Comparison of ENCODE assay signal across 9 mouse cellular contexts in the genomic region with DNA sequence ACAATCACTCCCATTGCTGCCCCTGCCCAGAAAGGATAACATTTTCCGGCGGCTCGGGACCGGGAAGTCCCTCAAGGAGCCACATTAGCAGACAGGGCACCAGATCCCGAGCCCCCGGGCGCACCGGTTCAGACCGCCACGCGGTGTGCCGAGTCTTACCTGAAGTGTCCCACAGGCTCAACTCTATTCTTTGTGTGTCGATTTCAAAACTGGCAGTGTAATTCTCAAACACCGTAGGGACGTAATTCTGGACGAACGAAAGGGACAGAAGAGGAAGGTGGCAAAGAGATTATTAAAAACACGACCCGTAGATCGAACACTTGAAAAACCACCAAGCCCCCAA. TPM values are rescaled to one million over a fixed set of nuclear protein-coding genes. Genes with fewer than 3 reads are reported as not detected.
DNase-seq lines count a peak whose midpoint lies in the region; ATAC-seq and TF ChIP-seq lines count a peak whose summit lies in the region.
"Had no signal": no experiment of that assay in that cellular context is flagged by ENCODE, and none has a peak within 500 bp of the region (broad histone marks: within the 10 kb centered on the region; RNA-seq: fewer than 3 reads in every experiment).

No protein-coding gene starts in this region.

- no peak for DNase-seq in heart, postnatal 14 days
- DNase-seq in CH12.LX (ENCODE audit: extremely low read depth) = peak; percentile 14
- no peak for DNase-seq in adipocyte (ENCODE audit: low spot score)
- DNase-seq in right cerebral cortex, postnatal 10 days (ENCODE audit: low spot score in 2 of 2) = no peak
- no peak for DNase-seq in right cerebral cortex, postnatal 25 days

- H3K4me2 ChIP-seq in heart, embryonic 14.5 days (ENCODE audit: low read length) = peak overlapping the region; percentile 80
- H3K4me2 ChIP-seq in CH12.LX (ENCODE audit: insufficient read depth, low read depth, poor library complexity, severe bottlenecking) = peak overlapping the region; percentile 87
- H3K4me2 ChIP-seq in forebrain, embryonic 13.5 days = peak overlapping the region; percentile 72
- H3K4me2 ChIP-seq in liver, embryonic 15.5 days = peak overlapping the region; percentile 56

- in situ Hi-C loops in CH12.LX (cut with MboI; ENCODE audit: low pct_ligation_motif_present, low pct_unique_long_range_greater_than_20kb, low sequenced_read_pairs) = loop anchor here (25.0 kb wide), 1 partner anchor 836 kb away; no protein-coding TSS in a partner anchor

- peak overlapping the region; percentile 88 to 95 for H3K27ac ChIP-seq in heart, embryonic 14.5 days (replicated peaks in 1 of 2; ENCODE audit: control insufficient read depth in 1 of 2, insufficient read depth in 1 of 2, low read depth in 2 of 2, low read length in 2 of 2)
- no peak overlapping the region for H3K27ac ChIP-seq in CH12.LX (ENCODE audit: insufficient read depth, low read depth)
- H3K27ac ChIP-seq in forebrain, embryonic 13.5 days = peak overlapping the region; percentile 94
- H3K27ac ChIP-seq in liver, embryonic 15.5 days (replicated peaks) = peak overlapping the region; percentile 59; the same call in 1 of the 2 replicates

- no peak for TF ChIP-seq RAD21 in CH12.LX (IDR thresholded peaks at IDR 0.05; ENCODE audit: low read depth, low read length)

- no peaks in the 10 kb centered on the region for H3K36me3 ChIP-seq in heart, embryonic 14.5 days (ENCODE audit: control insufficient read depth, insufficient read depth, low read length)
- no peaks in the 10 kb centered on the region for H3K36me3 ChIP-seq in CH12.LX (replicated peaks in 1 of 2; ENCODE audit: control insufficient read depth in 1 of 2, insufficient read depth in 1 of 2, low read length in 1 of 2)
- peaks cover 5% of the 10 kb centered on the region for H3K36me3 ChIP-seq in forebrain, embryonic 13.5 days (ENCODE audit: poor library complexity, severe bottlenecking)
- no peaks in the 10 kb centered on the region for H3K36me3 ChIP-seq in liver, embryonic 15.5 days (replicated peaks)
- H3K36me3 ChIP-seq: G1E had no signal

- peaks cover 9 to 33% of the 10 kb centered on the region in 2 experiments for H3K4me1 ChIP-seq in heart, embryonic 14.5 days (ENCODE audit: control insufficient read depth in 2 of 2, insufficient read depth in 2 of 2, low read length in 2 of 2)
- H3K4me1 ChIP-seq in CH12.LX (ENCODE audit: control insufficient read depth in 1 of 2, insufficient read depth in 2 of 2) = peaks cover 0 to 6% of the 10 kb centered on the region in 2 experiments; a peak in 1 of 4 replicates
- H3K4me1 ChIP-seq in forebrain, embryonic 13.5 days = peaks cover 27% of the 10 kb centered on the region
- H3K4me1 ChIP-seq in liver, embryonic 15.5 days (replicated peaks) = no peaks in the 10 kb centered on the region

- WGBS in heart, embryonic 14.5 days = under 1% methylated on average over 20 of the region's 20 CpGs
- under 1% methylated on average over 20 of the region's 20 CpGs for WGBS in forebrain, embryonic 13.5 days
- WGBS in liver, embryonic 15.5 days (ENCODE audit: insufficient replicate concordance) = 0% methylated on average over 20 of the region's 20 CpGs

- peak overlapping the region; percentile 94 for H3K9ac ChIP-seq in heart, embryonic 14.5 days (ENCODE audit: low read length)
- no peak overlapping the region for H3K9ac ChIP-seq in CH12.LX (ENCODE audit: insufficient read depth, low read depth)
- H3K9ac ChIP-seq in forebrain, embryonic 13.5 days = peak overlapping the region; percentile 99
- peak overlapping the region; percentile 53 for H3K9ac ChIP-seq in liver, embryonic 15.5 days

- no peaks in the 10 kb centered on the region for H3K79me2 ChIP-seq in CH12.LX (replicated peaks; ENCODE audit: control insufficient read depth, extremely low read depth, insufficient read depth, poor library complexity, severe bottlenecking)

- dilution Hi-C loops in CH12.LX (cut with MboI; ENCODE audit: extremely low pct_ligation_motif_present, extremely low pct_unique_long_range_greater_than_20kb, low sequenced_read_pairs) = no loop called here

- H3K4me3 ChIP-seq in heart, embryonic 14.5 days (ENCODE audit: control insufficient read depth in 1 of 2, insufficient read depth in 1 of 2, low read depth in 1 of 2, low read length in 2 of 2) = peak overlapping the region; percentile 71 to 79
- H3K4me3 ChIP-seq in CH12.LX (replicated peaks in 1 of 3; ENCODE audit: low read depth in 2 of 3, low read length in 2 of 3, poor library complexity in 1 of 3) = peak overlapping the region in 2 of 3 experiments; percentile 12 to 60
- H3K4me3 ChIP-seq in forebrain, embryonic 13.5 days = peak overlapping the region; percentile 99
- peak overlapping the region; percentile 61 for H3K4me3 ChIP-seq in liver, embryonic 15.5 days (replicated peaks)

- H3K9me3 ChIP-seq in heart, embryonic 14.5 days (ENCODE audit: control insufficient read depth, low read length) = no peaks in the 10 kb centered on the region
- H3K9me3 ChIP-seq in CH12.LX (replicated peaks; ENCODE audit: low read length) = no peaks in the 10 kb centered on the region
- H3K9me3 ChIP-seq in forebrain, embryonic 13.5 days (replicated peaks) = no peaks in the 10 kb centered on the region
- no peaks in the 10 kb centered on the region for H3K9me3 ChIP-seq in liver, embryonic 15.5 days (replicated peaks)

- peaks cover 15% of the 10 kb centered on the region for H3K27me3 ChIP-seq in heart, embryonic 14.5 days (ENCODE audit: control insufficient read depth, insufficient read depth, low read length)
- peaks cover 6% of the 10 kb centered on the region for H3K27me3 ChIP-seq in CH12.LX (replicated peaks)
- no peaks in the 10 kb centered on the region for H3K27me3 ChIP-seq in forebrain, embryonic 13.5 days
- peaks cover 34% of the 10 kb centered on the region for H3K27me3 ChIP-seq in liver, embryonic 15.5 days

- intact Hi-C loops in heart, postnatal 14 days (cut with DNase I) = loop anchor here (5.0 to 10.0 kb wide), 5 partner anchors 101 to 841 kb away; no protein-coding TSS in a partner anchor

- ATAC-seq in heart, embryonic 14.5 days (ENCODE audit: insufficient number of reproducible peaks, insufficient read depth, low FRiP score, low read depth) = peak; percentile 18; the same call in 1 of the 2 replicates
- peak; percentile 23 for ATAC-seq in forebrain, embryonic 13.5 days
- no peak; the same call in 1 of the 2 replicates for ATAC-seq in liver, embryonic 15.5 days (ENCODE audit: insufficient read depth)

- no peak for TF ChIP-seq POLR2A in CH12.LX (IDR thresholded peaks at IDR 0.05; ENCODE audit: low read depth, low read length)

- no peak for TF ChIP-seq EP300 in CH12.LX (IDR thresholded peaks at IDR 0.05; ENCODE audit: low read length)

- TF ChIP-seq CTCF in CH12.LX (conservative IDR thresholded peaks at IDR 0.05 in 1 of 2, IDR thresholded peaks at IDR 0.05 in 1 of 2; ENCODE audit: low read depth in 2 of 2, low read length in 2 of 2) = no peak

TF ChIP-seq in CH12.LX, 34 proteins besides CTCF, POLR2A, EP300 and RAD21:
- TF ChIP-seq E2F4 (IDR thresholded peaks at IDR 0.05; ENCODE audit: insufficient replicate concordance, low read depth, low read length) (no peak), MEF2A (IDR thresholded peaks at IDR 0.05; ENCODE audit: borderline replicate concordance, low read depth, low read length) (no peak), MYC (IDR thresholded peaks at IDR 0.05; ENCODE audit: low read depth, low read length) (no peak), ZNF384 (IDR thresholded peaks at IDR 0.05; ENCODE audit: low read depth, low read length) (no peak), SMC3 (IDR thresholded peaks at IDR 0.05; ENCODE audit: low read depth, low read length) (no peak), CHD2 (IDR thresholded peaks at IDR 0.05; ENCODE audit: low read length) (no peak), KAT2A (IDR thresholded peaks at IDR 0.05; ENCODE audit: insufficient replicate concordance, low read length) (no peak), ZC3H11A (IDR thresholded peaks at IDR 0.05; ENCODE audit: low read depth, low read length) (no peak), CHD1 (IDR thresholded peaks at IDR 0.05; ENCODE audit: low read depth, low read length) (no peak), NELFE (IDR thresholded peaks at IDR 0.05; ENCODE audit: low read depth, low read length) (no peak)

RNA-seq across cellular contexts. Expression of gene Rnd3, which starts 0.9 kb away (rescaled TPM):
- 28.9 and 31.3 TPM in 2 replicates for polyA plus RNA-seq in heart, embryonic 14.5 days (2014; fragmentation: Nextera tagmentation; extraction: Ambion mirVana)
- total RNA-seq in heart, postnatal 14 days (2021) = 10 to 100 TPM; 21.0 to 23.3 TPM
- 0.08 and 0.17 TPM in 2 replicates for total RNA-seq in CH12.LX (2012; rRNA removed)
- 1.5 TPM in 2 replicates for total RNA-seq in CH12.LX (2014; rRNA removed)
- polyA plus RNA-seq in CH12.LX (2012; ENCODE audit: insufficient read length, low read depth) = 0.80 and 1.1 TPM in 2 replicates
- polyA plus RNA-seq in forebrain, embryonic 13.5 days (2015; fragmentation: Nextera tagmentation; extraction: Ambion mirVana) = 199 and 207 TPM in 2 replicates
- polyA plus RNA-seq in liver, embryonic 15.5 days (2015; fragmentation: Nextera tagmentation; extraction: Ambion mirVana) = 11.7 and 12.9 TPM in 2 replicates
- polyA plus RNA-seq: G1E had no signal

Comparison
In these comparisons a context has a peak if more than half of its experiments do, and no peak if none do; other contexts are left out.
1. H3K4me3 ChIP-seq: peak in every context shown above with its lines; median percentile 99 in forebrain, embryonic 13.5 days; 75 in heart, embryonic 14.5 days; 61 in liver, embryonic 15.5 days; 36 in CH12.LX.